Mouse (Mus musculus) gonadal fat pad, adult 2 months (tissue): ENCODE measurements at regions not wholly inside any gene's neighbourhood (a gene's known extent, or its start where the extent isn't known, plus 50 kb on each side); places are given as distances from the start of the nearest gene placed in this dataset.

Source experiments
- DNase-seq: peaks from one replicate; pipeline ENCODE4 v3.0.0-alpha.2; 2012; ENCODE audit warnings: low read depth

GRCm38 (mm10) chr7:145135971-145136370, 71.9 kb downstream of the 1810010D01Rik start:
- no peak for DNase-seq

GRCm38 (mm10) chr7:145132506-145132905, 75.4 kb downstream of the 1810010D01Rik start:
- DNase-seq, result no peak

- DNase-seq, result peak; percentile 22
Measured at GRCm38 (mm10) chr7:145131438-145132159, 76.3 kb downstream of the 1810010D01Rik start.

- no peak for DNase-seq
Measured at GRCm38 (mm10) chr7:145129971-145130370, 77.9 kb downstream of the 1810010D01Rik start.

- no peak for DNase-seq
Measured at GRCm38 (mm10) chr7:145127661-145128060, 80.3 kb downstream of the 1810010D01Rik start.

- no peak for DNase-seq
Measured at GRCm38 (mm10) chr7:145127180-145127579, 80.7 kb downstream of the 1810010D01Rik start.

- DNase-seq, result no peak
Measured at GRCm38 (mm10) chr7:145123996-145124601, 83.8 kb downstream of the 1810010D01Rik start.

- no peak for DNase-seq
Measured at GRCm38 (mm10) chr7:145122471-145122870, 85.4 kb downstream of the 1810010D01Rik start.

- DNase-seq, result no peak
Measured at GRCm38 (mm10) chr7:145118406-145118805, 89.5 kb downstream of the 1810010D01Rik start.

- DNase-seq, result no peak
Measured at GRCm38 (mm10) chr7:145114660-145115059, 93.3 kb downstream of the 1810010D01Rik start.

- DNase-seq, result no peak
Measured at GRCm38 (mm10) chr7:145114145-145114544, 93.8 kb downstream of the 1810010D01Rik start.

- DNase-seq, result no peak
Measured at GRCm38 (mm10) chr7:145112887-145113531, 94.9 kb downstream of the 1810010D01Rik start.

- DNase-seq, result no peak
Measured at GRCm38 (mm10) chr7:145112146-145112830, 95.6 kb downstream of the 1810010D01Rik start.

- DNase-seq, result no peak
Measured at GRCm38 (mm10) chr7:145111252-145112131, 96.4 kb downstream of the 1810010D01Rik start.

- DNase-seq, result no peak
Measured at GRCm38 (mm10) chr7:145110657-145111251, 97.2 kb downstream of the 1810010D01Rik start.

GRCm38 (mm10) chr7:145110028-145110427, 97.9 kb downstream of the 1810010D01Rik start:
- DNase-seq, result no peak

- DNase-seq, result no peak
Measured at GRCm38 (mm10) chr7:145109471-145109870, 98.4 kb downstream of the 1810010D01Rik start.

- DNase-seq, result no peak
Measured at GRCm38 (mm10) chr7:145108994-145109393, 98.9 kb downstream of the 1810010D01Rik start.

- DNase-seq, result no peak
Measured at GRCm38 (mm10) chr7:145107575-145108170, 100.2 kb downstream of the 1810010D01Rik start.

GRCm38 (mm10) chr7:145106494-145106849, 101.4 kb downstream of the 1810010D01Rik start:
- no peak for DNase-seq
